Mouse (Mus musculus) bone marrow, adult 2 months (tissue): Measurements from ENCODE around the gene Slc41a1.

ENCODE experiments used
- CTCF ChIP-seq: fragments of 200-500 bp; IDR thresholded peaks from 2 replicates; pipeline ENCODE4 v1.5.1; 2011; ENCODE audit warnings: low read length, control low read depth; ENCODE audit not compliant: control insufficient read depth, insufficient read depth
- POLR2A ChIP-seq: fragments of 200-500 bp; IDR thresholded peaks from 2 replicates; pipeline ENCODE4 v1.6.1; 2011; ENCODE audit warnings: low read depth, mild to moderate bottlenecking, control low read depth, low read length, borderline replicate concordance; ENCODE audit not compliant: control insufficient read depth

- TF ChIP-seq CTCF (no peak), POLR2A (no peak)
Observed at GRCm38 (mm10) chr1:131824528-131825181, 2.6 kb upstream of the Slc41a1 start.
